Mouse (Mus musculus) heart, postnatal 4 days (tissue): ENCODE results near the gene H2al1a. TPM values are rescaled to one million over a fixed set of nuclear protein-coding genes. Genes with fewer than 3 reads are reported as not detected.
A peak's percentile ranks its signal among the peaks of the same experiment; 100 is the strongest.
"Not testable (repeated sequence)": the region's sequence is repeated elsewhere in the genome, so short reads cannot be mapped to it uniquely, and the experiment has no call there.

Source experiments
- DNase-seq: peaks from one replicate; pipeline ENCODE4 v3.0.0; 2021
- total RNA-seq, 2 experiments: library from RNA; stranded (reverse); gene quantifications; 2 replicates each; pipeline ENCODE4 v1.2.3; 2021

Gene H2al1a
- total RNA-seq = not detected

GRCm38 (mm10) chrX:11298957-11299356 lies at the start of gene H2al1a:
H2al1a (plus strand) TSS chrX:11299257.
- not testable (repeated sequence) for DNase-seq

- no peak for DNase-seq
These were observed 48.9 kb upstream of the H2al1a start for GRCm38 (mm10) chrX:11250155-11250554.

GRCm38 (mm10) chrX:11254062-11254461 lies 45.0 kb upstream of the H2al1a start:
- DNase-seq = no peak

GRCm38 (mm10) chrX:11254521-11255207 lies 44.4 kb upstream of the H2al1a start:
- no peak for DNase-seq

- DNase-seq = no peak
These were observed 43.3 kb upstream of the H2al1a start for GRCm38 (mm10) chrX:11255564-11256360.

GRCm38 (mm10) chrX:11264918-11265317 lies 34.1 kb upstream of the H2al1a start:
- DNase-seq = no peak

- DNase-seq = peak; percentile 32
These were observed 31.3 kb upstream of the H2al1a start for GRCm38 (mm10) chrX:11267791-11268190.

- peak; percentile 35 for DNase-seq
These were observed 30.0 kb upstream of the H2al1a start for GRCm38 (mm10) chrX:11269074-11269473.

GRCm38 (mm10) chrX:11273190-11273589 lies 25.9 kb upstream of the H2al1a start:
- DNase-seq = no peak

- DNase-seq = no peak
These were observed 22.0 kb upstream of the H2al1a start for GRCm38 (mm10) chrX:11277083-11277482.

- DNase-seq = no peak
These were observed 18.3 kb upstream of the H2al1a start for GRCm38 (mm10) chrX:11280741-11281140.

- DNase-seq = peak; percentile 55
These were observed 10.7 kb upstream of the H2al1a start for GRCm38 (mm10) chrX:11288306-11288882.

- no peak for DNase-seq
These were observed 9.8 kb upstream of the H2al1a start for GRCm38 (mm10) chrX:11289244-11289643.

GRCm38 (mm10) chrX:11302132-11302531 lies 3.1 kb downstream of the H2al1a start, which contains the start of gene H2al1b:
H2al1b (plus strand) TSS chrX:11302432.
- not testable (repeated sequence) for DNase-seq

- DNase-seq = not testable (repeated sequence)
These were observed 6.3 kb downstream of the H2al1a start, which contains the start of gene H2al1c for GRCm38 (mm10) chrX:11305355-11305754. H2al1c (plus strand) TSS chrX:11305655.

- DNase-seq = not testable (repeated sequence)
These were observed 9.5 kb downstream of the H2al1a start, which contains the start of gene H2al1d for GRCm38 (mm10) chrX:11308524-11308923. H2al1d (plus strand) TSS chrX:11308824.

- DNase-seq = not testable (repeated sequence)
These were observed 12.6 kb downstream of the H2al1a start, which contains the start of gene H2al1e for GRCm38 (mm10) chrX:11311634-11312033. H2al1e (plus strand) TSS chrX:11311934.

- DNase-seq = not testable (repeated sequence)
These were observed 15.8 kb downstream of the H2al1a start, which contains the start of gene H2al1f for GRCm38 (mm10) chrX:11314858-11315257. H2al1f (plus strand) TSS chrX:11315158.

GRCm38 (mm10) chrX:11317956-11318355 lies 18.9 kb downstream of the H2al1a start, which contains the start of gene H2al1g:
H2al1g (plus strand) TSS chrX:11318256.
- DNase-seq = not testable (repeated sequence)

GRCm38 (mm10) chrX:11321192-11321591 lies 22.1 kb downstream of the H2al1a start, which contains the start of gene H2al1h:
H2al1h (plus strand) TSS chrX:11321492.
- DNase-seq = not testable (repeated sequence)

GRCm38 (mm10) chrX:11324359-11324758 lies 25.3 kb downstream of the H2al1a start, which contains the start of gene H2al1i:
H2al1i (plus strand) TSS chrX:11324659.
- DNase-seq = not testable (repeated sequence)

GRCm38 (mm10) chrX:11327522-11327921 lies 28.5 kb downstream of the H2al1a start, which contains the start of gene H2al1j:
H2al1j (plus strand) TSS chrX:11327822.
- not testable (repeated sequence) for DNase-seq
